Mouse (Mus musculus): ENCODE measurements around the gene Wfdc9. TPM values are rescaled to one million over a fixed set of nuclear protein-coding genes. Genes with fewer than 3 reads are reported as not detected.

The Wfdc9 gene
- not detected in 2 replicates for polyA plus RNA-seq (2015; fragmentation: Nextera tagmentation; extraction: Ambion mirVana)

DNA sequence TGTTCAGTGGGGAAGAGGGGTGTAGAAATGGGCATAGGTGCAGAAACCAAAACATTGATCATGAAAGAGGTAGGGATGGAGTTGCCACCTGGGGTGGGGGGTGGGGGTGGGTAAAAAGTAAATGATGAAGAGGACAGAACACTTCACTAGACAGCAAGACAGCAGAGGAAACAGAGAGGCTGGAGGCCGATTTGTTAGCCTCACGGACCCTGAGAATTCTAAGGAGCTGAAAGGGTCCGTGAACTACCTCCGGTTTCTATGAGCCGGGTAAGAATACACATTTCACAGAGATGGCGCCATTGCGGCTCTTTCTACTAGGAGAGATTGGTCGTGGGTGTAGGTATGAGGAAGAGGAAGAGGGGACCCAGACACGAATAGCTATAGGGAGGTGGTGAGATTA is at the start of gene Wfdc9:
Wfdc9 (minus strand) TSS at position 101 of the 400 bp plus-strand sequence.
- H3K27me3 ChIP-seq, result no peaks in the 10 kb centered on the region
- 81% methylated on average over 9 of the region's 9 CpGs for WGBS
- no peak within 1 kb of the TSS for H3K4me3 ChIP-seq
- H3K27ac ChIP-seq, result no peak within 1 kb of the TSS
- no peaks in the 10 kb centered on the region for H3K36me3 ChIP-seq
- no peaks in the 10 kb centered on the region for H3K4me1 ChIP-seq (replicated peaks)
- no peak within 1 kb of the TSS for H3K9ac ChIP-seq
- no peak within 1 kb of the TSS for H3K4me2 ChIP-seq
- no peak for ATAC-seq (ENCODE audit: low FRiP score)
- no peaks in the 10 kb centered on the region for H3K9me3 ChIP-seq

GRCm38 (mm10) chr2:164705991-164706390 is 49.6 kb upstream of the Wfdc9 start:
- no peaks in the 10 kb centered on the region for H3K27me3 ChIP-seq
- WGBS, result 91% methylated on average over 14 of the region's 14 CpGs

GRCm38 (mm10) chr2:164705328-164705727 is 48.9 kb upstream of the Wfdc9 start:
- Histone ChIP-seq H3K36me3 (no peaks in the 10 kb centered on the region), H3K4me1 (replicated peaks) (no peaks in the 10 kb centered on the region), H3K4me3 (no peak overlapping the region), H3K27ac (no peak overlapping the region), H3K4me2 (no peak overlapping the region), H3K9ac (no peak overlapping the region), H3K27me3 (no peaks in the 10 kb centered on the region), H3K9me3 (no peaks in the 10 kb centered on the region)
- ATAC-seq (ENCODE audit: low FRiP score), result no peak
- 95% methylated on average over 6 of the region's 6 CpGs for WGBS

More at GRCm38 (mm10) chr2:164705991-164706390, 49.6 kb upstream of the Wfdc9 start:
- Histone ChIP-seq H3K27ac (no peak overlapping the region), H3K36me3 (no peaks in the 10 kb centered on the region), H3K9ac (no peak overlapping the region), H3K4me2 (no peak overlapping the region), H3K4me3 (no peak overlapping the region), H3K4me1 (replicated peaks) (no peaks in the 10 kb centered on the region), H3K9me3 (no peaks in the 10 kb centered on the region)
- ATAC-seq (ENCODE audit: low FRiP score), result no peak

DNA sequence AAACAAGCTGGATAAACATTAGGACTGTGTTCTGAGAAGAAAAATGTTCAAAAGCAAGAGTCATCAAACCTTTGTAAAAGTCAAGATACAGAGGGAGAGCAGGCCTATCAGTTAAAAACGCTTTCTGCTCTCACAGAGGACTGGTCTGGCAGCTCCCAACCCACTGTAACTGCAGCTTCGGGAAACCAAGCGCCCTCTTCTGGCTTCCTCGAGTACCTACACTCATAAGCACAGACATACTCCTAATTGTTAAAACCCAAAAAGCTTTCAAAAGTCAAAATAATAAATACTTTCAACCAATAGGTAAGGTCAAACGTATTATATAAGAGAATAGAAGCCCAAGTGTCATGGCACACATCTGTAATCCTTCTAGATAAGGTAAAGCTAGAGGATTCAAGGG is 47.9 kb upstream of the Wfdc9 start:
- Histone ChIP-seq H3K4me2 (no peak overlapping the region), H3K9ac (no peak overlapping the region), H3K36me3 (no peaks in the 10 kb centered on the region), H3K27ac (no peak overlapping the region), H3K4me1 (replicated peaks) (no peaks in the 10 kb centered on the region), H3K9me3 (no peaks in the 10 kb centered on the region), H3K27me3 (no peaks in the 10 kb centered on the region), H3K4me3 (no peak overlapping the region)
- ATAC-seq (ENCODE audit: low FRiP score), result no peak
- 74% methylated on average over 5 of the region's 5 CpGs for WGBS

DNA sequence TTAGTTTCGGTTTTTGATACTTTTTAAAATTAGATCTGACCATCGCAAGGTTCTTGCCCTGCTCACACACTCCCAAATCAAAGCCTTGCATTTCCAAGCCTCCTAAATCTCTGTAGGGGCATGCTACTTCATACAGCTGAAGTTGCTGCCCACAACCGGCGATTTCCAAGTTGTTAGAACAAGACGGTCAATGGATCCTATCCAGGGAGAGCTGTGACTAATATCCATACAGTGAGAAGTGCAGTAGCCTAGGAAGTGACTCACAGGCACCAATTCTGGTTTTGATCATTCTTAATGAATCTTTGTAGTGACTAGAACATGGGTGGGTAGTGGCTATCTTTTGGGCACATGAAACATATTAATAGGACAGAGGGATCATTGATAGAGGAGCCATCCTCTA is 45.4 kb upstream of the Wfdc9 start:
- Histone ChIP-seq H3K36me3 (no peaks in the 10 kb centered on the region), H3K9me3 (no peaks in the 10 kb centered on the region), H3K4me1 (replicated peaks) (no peaks in the 10 kb centered on the region), H3K4me3 (no peak overlapping the region), H3K4me2 (no peak overlapping the region), H3K27ac (no peak overlapping the region), H3K27me3 (no peaks in the 10 kb centered on the region), H3K9ac (no peak overlapping the region)
- WGBS, result 94% methylated on average over 5 of the region's 5 CpGs
- no peak for ATAC-seq (ENCODE audit: low FRiP score)

GRCm38 (mm10) chr2:164700959-164701358 is 44.6 kb upstream of the Wfdc9 start:
- no peaks in the 10 kb centered on the region for H3K36me3 ChIP-seq
- no peaks in the 10 kb centered on the region for H3K9me3 ChIP-seq
- no peak overlapping the region for H3K4me3 ChIP-seq
- ATAC-seq (ENCODE audit: low FRiP score), result no peak
- H3K27me3 ChIP-seq, result no peaks in the 10 kb centered on the region
- H3K4me2 ChIP-seq, result no peak overlapping the region
- 93% methylated on average over 5 of the region's 5 CpGs for WGBS
- no peak overlapping the region for H3K27ac ChIP-seq
- no peak overlapping the region for H3K9ac ChIP-seq
- no peaks in the 10 kb centered on the region for H3K4me1 ChIP-seq (replicated peaks)

DNA sequence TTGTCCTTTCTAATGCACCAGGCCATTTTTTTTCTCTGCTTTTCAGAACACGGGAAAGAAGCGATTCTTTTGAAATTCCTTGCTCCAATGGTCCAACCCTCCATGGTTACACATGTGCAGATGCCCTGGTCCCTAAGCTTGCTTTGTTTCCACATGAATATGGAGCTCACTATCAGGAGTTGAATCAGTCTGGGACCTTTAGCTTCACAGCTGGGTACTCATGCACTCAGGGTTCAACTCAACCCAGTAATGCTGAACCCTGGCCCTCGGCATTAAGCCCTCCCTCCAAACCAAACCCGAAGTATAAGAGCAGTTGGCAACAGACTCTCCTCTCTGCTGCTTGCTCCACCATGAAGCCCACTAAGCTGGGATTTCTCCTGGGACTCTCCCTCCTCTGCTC is 41.8 kb upstream of the Wfdc9 start, which contains the start of gene Spint4:
Spint4 (plus strand) TSS at position 301 of the 400 bp plus-strand sequence.
- Histone ChIP-seq H3K4me3 (no peak within 1 kb of the TSS), H3K27ac (no peak within 1 kb of the TSS), H3K27me3 (no peaks in the 10 kb centered on the region), H3K9ac (no peak within 1 kb of the TSS), H3K36me3 (no peaks in the 10 kb centered on the region), H3K9me3 (no peaks in the 10 kb centered on the region), H3K4me1 (replicated peaks) (no peaks in the 10 kb centered on the region), H3K4me2 (no peak within 1 kb of the TSS)
- ATAC-seq (ENCODE audit: low FRiP score), result no peak
- WGBS, result 67% methylated on average over 4 of the region's 4 CpGs

DNA sequence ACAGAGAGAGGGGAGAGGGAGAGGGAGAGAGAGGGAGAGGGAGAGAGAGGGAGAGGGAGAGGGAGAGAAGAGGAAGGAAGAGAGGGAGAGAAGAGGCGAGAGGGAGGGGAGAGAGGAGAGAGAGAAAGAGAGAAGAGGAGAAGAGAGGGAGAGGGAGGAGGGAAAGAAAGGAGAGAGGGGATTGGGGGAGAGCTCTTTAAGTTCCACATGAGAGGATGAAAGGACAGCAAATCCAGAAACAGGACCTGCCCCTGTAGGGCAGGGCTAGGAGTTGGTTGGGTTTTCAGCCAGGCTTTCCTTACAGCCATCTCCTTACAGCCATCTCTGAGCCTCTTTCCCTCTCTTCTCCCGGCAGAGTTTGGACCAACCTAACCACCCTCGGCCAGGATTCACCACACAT is 28.4 kb upstream of the Wfdc9 start, which contains the start of gene Wfdc13:
Wfdc13 (plus strand) TSS at position 301 of the 400 bp plus-strand sequence.
- Histone ChIP-seq H3K27me3 (no peaks in the 10 kb centered on the region), H3K9ac (no peak within 1 kb of the TSS), H3K36me3 (no peaks in the 10 kb centered on the region), H3K4me2 (no peak within 1 kb of the TSS), H3K4me1 (replicated peaks) (no peaks in the 10 kb centered on the region), H3K4me3 (no peak within 1 kb of the TSS), H3K27ac (no peak within 1 kb of the TSS), H3K9me3 (no peaks in the 10 kb centered on the region)
- 71% methylated on average over 3 of the region's 3 CpGs for WGBS
- no peak for ATAC-seq (ENCODE audit: low FRiP score)

- H3K4me3 ChIP-seq, result no peak overlapping the region
- no peaks in the 10 kb centered on the region for H3K27me3 ChIP-seq
- H3K9ac ChIP-seq, result no peak overlapping the region
- H3K4me1 ChIP-seq (replicated peaks), result 0 out of 2 replicates have a peak, but pooled peaks cover 4% of the 10 kb centered on the region
- 60% methylated on average over 3 of the region's 3 CpGs for WGBS
- no peak for ATAC-seq (ENCODE audit: low FRiP score)
- no peak overlapping the region for H3K4me2 ChIP-seq
- no peaks in the 10 kb centered on the region for H3K9me3 ChIP-seq
- no peaks in the 10 kb centered on the region for H3K36me3 ChIP-seq
- H3K27ac ChIP-seq, result no peak overlapping the region
Measured at GRCm38 (mm10) chr2:164679906-164680305, 23.5 kb upstream of the Wfdc9 start.

DNA sequence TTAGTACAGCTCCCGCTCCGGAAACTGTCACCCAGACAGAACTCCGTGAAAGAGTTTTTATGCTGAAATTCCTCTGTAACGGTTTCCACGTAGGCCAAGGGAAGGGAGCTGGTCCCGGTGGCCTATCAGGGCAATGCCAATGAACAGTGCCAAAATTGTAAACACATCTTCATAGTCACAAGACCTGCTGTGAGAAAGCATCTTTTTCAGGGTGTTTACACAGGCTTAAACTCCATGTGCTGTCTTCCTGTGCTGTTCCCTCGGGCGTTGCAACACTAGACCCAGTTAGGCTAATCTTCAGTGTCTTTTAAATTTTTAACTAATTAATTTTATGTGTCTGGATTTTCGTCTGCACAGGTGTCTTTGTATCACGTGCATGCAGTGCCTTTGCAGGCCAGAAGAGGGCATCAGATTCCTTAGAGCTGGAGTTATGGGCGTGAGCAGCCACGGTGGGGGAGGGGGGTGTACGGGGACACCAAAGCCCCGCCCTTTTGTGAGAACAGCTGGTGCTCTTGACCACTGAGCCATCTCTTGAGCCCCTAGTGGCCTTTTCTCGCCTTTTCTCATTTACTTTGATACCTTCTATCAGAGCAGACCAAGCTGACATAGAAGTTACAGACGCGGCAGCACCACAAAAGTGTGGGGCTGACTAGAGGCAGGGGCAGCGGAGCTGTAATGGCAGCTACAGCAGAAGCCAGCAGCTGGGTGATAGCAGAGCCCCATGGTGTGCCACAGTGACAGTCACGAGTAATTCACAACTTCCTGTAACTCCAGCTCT is 22.7 kb upstream of the Wfdc9 start:
- peak overlapping the region; percentile 32 for H3K4me3 ChIP-seq
- H3K36me3 ChIP-seq, result no peaks in the 10 kb centered on the region
- peak overlapping the region; percentile 51; the same call in 1 of the 2 replicates for H3K9ac ChIP-seq
- H3K27me3 ChIP-seq, result no peaks in the 10 kb centered on the region
- no peak overlapping the region for H3K27ac ChIP-seq
- H3K4me1 ChIP-seq (replicated peaks), result 0 out of 2 replicates have a peak, but pooled peaks cover 4% of the 10 kb centered on the region
- H3K4me2 ChIP-seq, result peak overlapping the region; percentile 54
- ATAC-seq (ENCODE audit: low FRiP score), result peak; percentile 63
- 23% methylated on average over 19 of the region's 19 CpGs for WGBS
- H3K9me3 ChIP-seq, result no peaks in the 10 kb centered on the region

GRCm38 (mm10) chr2:164676916-164677685 is 20.7 kb upstream of the Wfdc9 start:
- H3K9ac ChIP-seq, result no peak overlapping the region
- ATAC-seq (ENCODE audit: low FRiP score), result no peak

GRCm38 (mm10) chr2:164676103-164676502 is 19.7 kb upstream of the Wfdc9 start:
- H3K9me3 ChIP-seq, result no peaks in the 10 kb centered on the region
- H3K9ac ChIP-seq, result no peak overlapping the region
- H3K4me3 ChIP-seq, result no peak overlapping the region
- ATAC-seq (ENCODE audit: low FRiP score), result no peak
- no peak overlapping the region for H3K27ac ChIP-seq
- 0 out of 2 replicates have a peak, but pooled peaks cover 4% of the 10 kb centered on the region for H3K4me1 ChIP-seq (replicated peaks)
- H3K27me3 ChIP-seq, result no peaks in the 10 kb centered on the region
- H3K4me2 ChIP-seq, result no peak overlapping the region
- 76% methylated on average over 7 of the region's 7 CpGs for WGBS
- H3K36me3 ChIP-seq, result no peaks in the 10 kb centered on the region

More at GRCm38 (mm10) chr2:164676916-164677685, 20.7 kb upstream of the Wfdc9 start:
- H3K4me2 ChIP-seq, result no peak overlapping the region
- no peaks in the 10 kb centered on the region for H3K27me3 ChIP-seq
- no peak overlapping the region for H3K4me3 ChIP-seq
- H3K36me3 ChIP-seq, result no peaks in the 10 kb centered on the region
- H3K4me1 ChIP-seq (replicated peaks), result 0 out of 2 replicates have a peak, but pooled peaks cover 4% of the 10 kb centered on the region
- H3K27ac ChIP-seq, result no peak overlapping the region
- 89% methylated on average over 16 of the region's 16 CpGs for WGBS
- no peaks in the 10 kb centered on the region for H3K9me3 ChIP-seq

Data from hindbrain, embryonic 13.5 days (tissue).